Mouse (Mus musculus): ENCODE results near the gene Loxl3. TPM values are rescaled to one million over a fixed set of nuclear protein-coding genes. Genes with fewer than 3 reads are reported as not detected.

Gene Loxl3
- total RNA-seq, 2 experiments from 2014 or later: 2.0 to 2.2 TPM

- no peak for DNase-seq (ENCODE audit: low spot score in 2 of 2)
Measured at GRCm38 (mm10) chr6:83086121-83087035, 52.4 kb downstream of the Loxl3 start, which contains the start of gene Lbx2. Gene Lbx2, plus strand, starts transcription at chr6:83086367.

- no peak for DNase-seq (ENCODE audit: low spot score in 2 of 2)
Measured at GRCm38 (mm10) chr6:83087205-83087925, 53.4 kb downstream of the Loxl3 start.

- DNase-seq (ENCODE audit: low spot score in 2 of 2): no peak
Measured at GRCm38 (mm10) chr6:83087926-83088260, 53.9 kb downstream of the Loxl3 start.

- DNase-seq (ENCODE audit: low spot score in 2 of 2): no peak
Measured at GRCm38 (mm10) chr6:83092416-83093127, 58.6 kb downstream of the Loxl3 start.

- no peak for DNase-seq (ENCODE audit: low spot score in 2 of 2)
Measured at GRCm38 (mm10) chr6:83095968-83096367, 62.0 kb downstream of the Loxl3 start.

GRCm38 (mm10) chr6:83098411-83098810, 64.4 kb downstream of the Loxl3 start:
- no peak for DNase-seq (ENCODE audit: low spot score in 2 of 2)

GRCm38 (mm10) chr6:83101316-83101687, 67.3 kb downstream of the Loxl3 start, which contains the start of the genes Ccdc142 and Gm42688:
Gene Ccdc142, plus strand, starts transcription at chr6:83101601.
Gene Gm42688, plus strand, starts transcription at chr6:83101617.
- peak; percentile 85 to 88 for DNase-seq (ENCODE audit: low spot score in 2 of 2)

GRCm38 (mm10) chr6:83101688-83102556, 67.9 kb downstream of the Loxl3 start:
- DNase-seq (ENCODE audit: low spot score in 2 of 2): peak in 1 of 2 experiments; percentile 56

Small RNA genes within 50 kb of the gene (microRNA-seq; reads per million reads assigned to microRNA genes)
- gene Mir3470a: 0 reads per million in 2 experiments
- 0 to 0.21 reads per million in 2 experiments for gene Mir7040

Other genes with a start within 250 kb of the Loxl3 start
- 10 to 100 TPM; 37.8 to 41.2 TPM for gene Sema4f, start 94.4 kb upstream of the Loxl3 start, total RNA-seq (2021)
- gene M1ap, start 87.3 kb upstream of the Loxl3 start, total RNA-seq (2021): not detected
- 1 to 10 TPM; 1.8 to 2.7 TPM for gene Dok1, start 702 bp upstream of the Loxl3 start, total RNA-seq (2021)
- gene Aup1, start 20.3 kb downstream of the Loxl3 start, total RNA-seq (2021): 100 to 1,000 TPM; 114 to 121 TPM
- 10 to 100 TPM; 37.7 to 46.2 TPM for gene Htra2, start 21.1 kb downstream of the Loxl3 start, total RNA-seq (2021)
- under 1 TPM; 0.56 to 0.93 TPM for gene Dqx1, start 23.7 kb downstream of the Loxl3 start, total RNA-seq (2021)
- gene Tlx2, start 36.1 kb downstream of the Loxl3 start, total RNA-seq (2021): not detected
- 10 to 100 TPM; 27.0 to 30.3 TPM for gene Pcgf1, start 43.7 kb downstream of the Loxl3 start, total RNA-seq (2021)
- not detected for gene Lbx2, start 52.2 kb downstream of the Loxl3 start, total RNA-seq (2021)
- 1 to 10 TPM; 3.7 to 6.2 TPM for gene Ccdc142, start 67.4 kb downstream of the Loxl3 start, total RNA-seq (2021)
- 1 to 10 TPM; 5.0 to 5.4 TPM for gene Gm42688, start 67.4 kb downstream of the Loxl3 start, total RNA-seq (2021)
- 10 to 100 TPM; 54.5 to 59.6 TPM for gene Mrpl53, start 74.9 kb downstream of the Loxl3 start, total RNA-seq (2021)
- 10 to 100 TPM; 29.6 to 31.8 TPM for gene Mogs, start 81.3 kb downstream of the Loxl3 start, total RNA-seq (2021)
- gene Wbp1, start 87.4 kb downstream of the Loxl3 start, total RNA-seq (2021): 10 to 100 TPM; 37.2 to 40.2 TPM
- 10 to 100 TPM; 23.1 to 26.3 TPM for gene Ino80b, start 91.3 kb downstream of the Loxl3 start, total RNA-seq (2021)
- gene Rtkn, start 101.3 kb downstream of the Loxl3 start, total RNA-seq (2021): 10 to 100 TPM; 88.3 to 88.8 TPM
- gene Wdr54, start 122.2 kb downstream of the Loxl3 start, total RNA-seq (2021): 10 to 100 TPM; 33.0 to 33.3 TPM
- gene 1700003E16Rik, start 122.2 kb downstream of the Loxl3 start, total RNA-seq (2021): 10 to 100 TPM; 33.9 to 35.7 TPM
- gene Dctn1, start 131.7 kb downstream of the Loxl3 start, total RNA-seq (2021): 100 to 1,000 TPM; 369 to 374 TPM
- gene Slc4a5, start 185.7 kb downstream of the Loxl3 start, total RNA-seq (2021): under 1 TPM; 0.09 to 0.21 TPM

Data from left cerebral cortex, adult 18-20 months (tissue).